ENCODE assay signal across 26 mouse cellular contexts in genomic region chr2:97652711-97653110, GRCm38 (mm10).
DNase-seq lines count a peak whose midpoint lies in the region; ATAC-seq and TF ChIP-seq lines count a peak whose summit lies in the region.
"Had no signal": no experiment of that assay in that cellular context is flagged by ENCODE, and none has a peak within 500 bp of the region (broad histone marks: within the 10 kb centered on the region; RNA-seq: fewer than 3 reads in every experiment).

No protein-coding gene starts in this region.

- H3K4me1 ChIP-seq in forebrain, embryonic 11.5 days (replicated peaks; ENCODE audit: control insufficient read depth, insufficient read depth, low read length): no peaks in the 10 kb centered on the region
- no peaks in the 10 kb centered on the region for H3K4me1 ChIP-seq in forebrain, embryonic 15.5 days
- H3K4me1 ChIP-seq in hindbrain, postnatal 0 days (ENCODE audit: insufficient read depth, low read length): no peaks in the 10 kb centered on the region
- H3K4me1 ChIP-seq in hindbrain, embryonic 14.5 days (replicated peaks; ENCODE audit: control insufficient read depth, insufficient read depth, low read length): no peaks in the 10 kb centered on the region
- H3K4me1 ChIP-seq: embryonic facial prominence, embryonic 10.5 days; embryonic facial prominence, embryonic 13.5 days; heart, embryonic 12.5 days; heart, embryonic 15.5 days; hindbrain, embryonic 10.5 days; hindbrain, embryonic 13.5 days had no signal

- H3K4me3 ChIP-seq in forebrain, embryonic 11.5 days (ENCODE audit: low read depth, low read length): no peak overlapping the region
- H3K4me3 ChIP-seq in forebrain, embryonic 15.5 days: no peak overlapping the region
- no peak overlapping the region for H3K4me3 ChIP-seq in hindbrain, postnatal 0 days (ENCODE audit: low read length)
- no peak overlapping the region for H3K4me3 ChIP-seq in hindbrain, embryonic 14.5 days (replicated peaks; ENCODE audit: low read length)
- H3K4me3 ChIP-seq: embryonic facial prominence, embryonic 10.5 days; embryonic facial prominence, embryonic 13.5 days; erythroblast, embryonic 14.5 days; heart, embryonic 12.5 days; heart, embryonic 15.5 days; hindbrain, embryonic 10.5 days; hindbrain, embryonic 13.5 days had no signal

- H3K36me3 ChIP-seq in forebrain, embryonic 11.5 days (ENCODE audit: control insufficient read depth, insufficient read depth, low read length): no peaks in the 10 kb centered on the region
- no peaks in the 10 kb centered on the region for H3K36me3 ChIP-seq in forebrain, embryonic 15.5 days
- no peaks in the 10 kb centered on the region for H3K36me3 ChIP-seq in hindbrain, postnatal 0 days (ENCODE audit: insufficient read depth, low read length)
- no peaks in the 10 kb centered on the region for H3K36me3 ChIP-seq in hindbrain, embryonic 14.5 days (replicated peaks; ENCODE audit: control insufficient read depth, insufficient read depth)
- H3K36me3 ChIP-seq: embryonic facial prominence, embryonic 10.5 days; embryonic facial prominence, embryonic 13.5 days; heart, embryonic 12.5 days; heart, embryonic 15.5 days; hindbrain, embryonic 10.5 days; hindbrain, embryonic 13.5 days had no signal

- WGBS in forebrain, embryonic 11.5 days: 11% methylated on average over 1 of the region's 1 CpGs
- 7% methylated on average over 1 of the region's 1 CpGs for WGBS in forebrain, embryonic 15.5 days
- 13% methylated on average over 1 of the region's 1 CpGs for WGBS in hindbrain, postnatal 0 days
- 26% methylated on average over 1 of the region's 1 CpGs for WGBS in hindbrain, embryonic 14.5 days

- no peak for TF ChIP-seq CTCF in hindbrain, postnatal 0 days (IDR thresholded peaks at IDR 0.05; ENCODE audit: low read depth)

- no peaks in the 10 kb centered on the region; the same call in 1 of the 2 replicates for H3K9me3 ChIP-seq in forebrain, embryonic 11.5 days (ENCODE audit: control insufficient read depth, low read length)
- no peaks in the 10 kb centered on the region for H3K9me3 ChIP-seq in forebrain, embryonic 15.5 days
- no peaks in the 10 kb centered on the region for H3K9me3 ChIP-seq in hindbrain, postnatal 0 days (ENCODE audit: low read length)
- 0 out of 2 replicates have a peak, but pooled peaks cover 5% of the 10 kb centered on the region for H3K9me3 ChIP-seq in hindbrain, embryonic 14.5 days (ENCODE audit: control insufficient read depth, low read length)
- H3K9me3 ChIP-seq: embryonic facial prominence, embryonic 10.5 days; embryonic facial prominence, embryonic 13.5 days; heart, embryonic 15.5 days; hindbrain, embryonic 13.5 days had no signal

- H3K4me2 ChIP-seq in forebrain, embryonic 11.5 days (ENCODE audit: low read depth, low read length, severe bottlenecking): no peak overlapping the region
- H3K4me2 ChIP-seq in forebrain, embryonic 15.5 days (replicated peaks): no peak overlapping the region
- H3K4me2 ChIP-seq in hindbrain, postnatal 0 days (ENCODE audit: low read depth, low read length): no peak overlapping the region
- H3K4me2 ChIP-seq in hindbrain, embryonic 14.5 days (replicated peaks): no peak overlapping the region
- H3K4me2 ChIP-seq: embryonic facial prominence, embryonic 13.5 days; heart, embryonic 12.5 days; heart, embryonic 15.5 days; hindbrain, embryonic 13.5 days had no signal

- ATAC-seq in forebrain, embryonic 11.5 days (replicated peaks; ENCODE audit: low FRiP score): 0 out of 2 replicates have a peak, but pooled peaks have one; percentile 39
- no peak for ATAC-seq in forebrain, embryonic 15.5 days (replicated peaks)
- no peak for ATAC-seq in hindbrain, postnatal 0 days
- no peak for ATAC-seq in hindbrain, embryonic 14.5 days (ENCODE audit: low FRiP score)
- ATAC-seq: intestine, postnatal 0 days; Patski had no signal

- no peak overlapping the region for H3K27ac ChIP-seq in forebrain, embryonic 11.5 days (ENCODE audit: low read depth, low read length)
- H3K27ac ChIP-seq in forebrain, embryonic 15.5 days (replicated peaks): no peak overlapping the region
- no peak overlapping the region for H3K27ac ChIP-seq in hindbrain, postnatal 0 days
- H3K27ac ChIP-seq in hindbrain, embryonic 14.5 days: no peak overlapping the region
- H3K27ac ChIP-seq: embryonic facial prominence, embryonic 10.5 days; embryonic facial prominence, embryonic 13.5 days; heart, embryonic 15.5 days; hindbrain, embryonic 10.5 days; hindbrain, embryonic 13.5 days had no signal

- DNase-seq in forebrain, embryonic 11.5 days (ENCODE audit: low spot score): no peak
- peak; percentile 3 for DNase-seq in hindbrain, postnatal 0 days (ENCODE audit: low spot score)
- no peak for DNase-seq in hindbrain, embryonic 14.5 days (ENCODE audit: low spot score)
- DNase-seq in retina, embryonic 14.5 days (ENCODE audit: low spot score): peak; percentile 59
- no peak for DNase-seq in lung, postnatal 36 days
- DNase-seq: adrenal gland, postnatal 10 days; adrenal gland, postnatal 36 days; cerebellum, adult 11 months; cerebellum, adult 2 months; cerebellum, adult 9-11 months; cerebellum, postnatal 25 days; embryo, embryonic 11 days; gastrocnemius, postnatal 25 days; heart, adult 18-20 months; heart, postnatal 10 days; heart, postnatal 36 days had no signal

- H3K9ac ChIP-seq in forebrain, embryonic 11.5 days (ENCODE audit: low read length): no peak overlapping the region
- H3K9ac ChIP-seq in forebrain, embryonic 15.5 days (replicated peaks): no peak overlapping the region
- H3K9ac ChIP-seq in hindbrain, postnatal 0 days (replicated peaks; ENCODE audit: low read length): no peak overlapping the region
- H3K9ac ChIP-seq in hindbrain, embryonic 14.5 days: no peak overlapping the region
- H3K9ac ChIP-seq: embryonic facial prominence, embryonic 13.5 days; heart, embryonic 12.5 days; heart, embryonic 15.5 days; hindbrain, embryonic 13.5 days had no signal

- no peaks in the 10 kb centered on the region for H3K27me3 ChIP-seq in forebrain, embryonic 11.5 days (ENCODE audit: control insufficient read depth, insufficient read depth, low read length)
- no peaks in the 10 kb centered on the region for H3K27me3 ChIP-seq in forebrain, embryonic 15.5 days
- H3K27me3 ChIP-seq in hindbrain, postnatal 0 days (ENCODE audit: insufficient read depth, low read length): no peaks in the 10 kb centered on the region
- H3K27me3 ChIP-seq in hindbrain, embryonic 14.5 days (ENCODE audit: control insufficient read depth, insufficient read depth, low read length): no peaks in the 10 kb centered on the region
- H3K27me3 ChIP-seq: embryonic facial prominence, embryonic 13.5 days; heart, embryonic 12.5 days; heart, embryonic 15.5 days; hindbrain, embryonic 13.5 days; Patski had no signal

Comparison
In these comparisons a context has a peak if more than half of its experiments do, and no peak if none do; other contexts are left out.
1. DNase-seq: peak in hindbrain, postnatal 0 days (single experiment) and retina, embryonic 14.5 days (single experiment); none in forebrain, embryonic 11.5 days (single experiment), hindbrain, embryonic 14.5 days (single experiment) and lung, postnatal 36 days (single experiment).